Mouse (Mus musculus) splenic B cell, adult 2 months (primary cell): Measurements from ENCODE around the gene Meiob.

Source experiments
- DNase-seq: peaks from one replicate; pipeline ENCODE4 v3.0.0-alpha.2; 2011; ENCODE audit warnings: low read depth, low spot score
- H3K27me3 ChIP-seq: 2 replicates; pipeline ENCODE4 v1.6.1; 2012; ENCODE audit warnings: mild to moderate bottlenecking, low read length, moderate library complexity, mixed read lengths; ENCODE audit not compliant: control insufficient read depth, poor library complexity, insufficient read depth, severe bottlenecking
- H3K36me3 ChIP-seq: 2 replicates; pipeline ENCODE4 v1.6.1; 2012; ENCODE audit warnings: mild to moderate bottlenecking, low read length, moderate library complexity, mixed read lengths; ENCODE audit not compliant: control insufficient read depth, poor library complexity, insufficient read depth, severe bottlenecking

Meiob gene

DNA sequence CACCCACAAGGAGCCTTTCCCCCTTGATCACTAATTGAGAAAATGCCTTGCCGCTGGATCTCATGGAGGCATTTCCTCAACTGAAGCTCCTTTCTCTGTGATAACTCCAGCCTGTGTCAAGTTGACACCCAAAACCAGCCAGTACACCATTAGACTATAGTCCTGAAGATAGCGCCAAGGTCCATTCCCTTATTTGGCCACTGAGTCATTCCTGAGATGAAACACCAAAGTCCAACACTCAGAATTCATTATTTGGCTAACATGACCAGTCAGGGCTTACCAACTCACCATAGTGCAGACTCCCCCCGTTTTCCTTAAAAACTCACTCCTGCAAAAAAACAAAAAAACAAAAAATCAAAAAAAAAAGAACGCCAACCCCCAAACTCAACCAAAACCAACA lies 4.6 kb upstream of the Meiob start:
- Histone ChIP-seq H3K36me3 (no peaks in the 10 kb centered on the region), H3K27me3 (no peaks in the 10 kb centered on the region)
- no peak for DNase-seq

DNA sequence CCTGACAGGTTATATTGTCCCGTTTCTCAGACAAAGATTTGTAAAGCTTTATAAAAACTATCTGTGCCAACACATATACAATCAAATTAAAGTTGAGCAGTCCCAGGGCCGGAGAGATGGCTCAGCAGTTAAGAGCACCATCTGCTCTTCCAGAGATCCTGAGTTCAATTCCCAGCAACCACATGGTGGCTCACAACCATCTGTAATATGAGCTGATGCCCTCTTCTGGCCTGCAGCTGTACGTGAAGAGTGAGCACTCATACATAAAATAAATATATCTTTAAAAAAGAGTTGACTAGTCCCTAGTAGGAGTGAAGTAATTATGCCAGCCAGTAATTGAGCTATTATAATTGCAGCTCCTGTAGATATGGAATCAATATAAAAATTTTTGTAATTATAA lies 3.6 kb upstream of the Meiob start:
- H3K36me3 ChIP-seq, result no peaks in the 10 kb centered on the region

DNA sequence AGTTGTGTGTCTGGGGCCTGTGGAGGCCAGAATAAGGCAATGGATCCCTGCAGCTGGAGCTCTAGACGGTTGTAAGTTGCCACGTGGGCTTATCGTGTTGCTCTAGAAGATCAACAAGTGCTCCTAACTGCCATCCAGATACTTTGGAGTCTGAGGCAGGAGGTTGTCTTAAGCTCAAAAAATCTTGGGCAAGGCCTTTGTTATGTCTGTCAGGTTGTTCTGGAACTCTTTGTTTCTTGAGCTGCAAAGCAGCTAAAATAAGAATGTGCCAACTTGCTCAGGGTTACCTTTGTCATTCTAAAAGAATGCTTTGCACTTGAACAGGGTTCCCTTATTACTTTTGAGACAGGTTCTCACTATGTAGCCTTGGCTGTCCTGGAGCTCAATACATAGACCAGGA lies 7.1 kb downstream of the Meiob start:
- Histone ChIP-seq H3K36me3 (no peaks in the 10 kb centered on the region), H3K27me3 (no peaks in the 10 kb centered on the region; the same call in 1 of the 2 replicates)
- DNase-seq, result no peak

More for the DNA sequence above, 3.6 kb upstream of the Meiob start:
- no peaks in the 10 kb centered on the region for H3K27me3 ChIP-seq
- no peak for DNase-seq

DNA sequence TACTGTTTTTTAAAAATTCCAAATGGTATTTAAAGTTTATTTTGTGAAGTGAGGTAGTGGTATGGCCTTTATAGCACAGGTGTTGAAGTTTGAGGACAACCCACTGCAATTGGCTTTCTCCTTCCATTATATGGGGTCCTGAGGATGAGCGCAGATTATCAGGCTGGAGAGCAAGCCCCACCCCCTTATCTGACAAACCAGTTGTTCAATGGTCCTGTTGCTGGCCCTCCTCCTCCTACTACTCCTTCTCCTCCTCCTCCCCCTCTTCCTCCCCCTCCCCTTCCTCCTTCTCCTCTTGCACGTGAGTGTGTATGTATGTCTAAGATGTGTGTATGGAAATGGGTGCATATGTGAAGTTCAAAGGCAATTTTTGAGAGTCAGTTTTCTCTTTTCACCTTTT lies 8.1 kb downstream of the Meiob start:
- no peak for DNase-seq
- Histone ChIP-seq H3K36me3 (no peaks in the 10 kb centered on the region), H3K27me3 (no peaks in the 10 kb centered on the region; the same call in 1 of the 2 replicates)

DNA sequence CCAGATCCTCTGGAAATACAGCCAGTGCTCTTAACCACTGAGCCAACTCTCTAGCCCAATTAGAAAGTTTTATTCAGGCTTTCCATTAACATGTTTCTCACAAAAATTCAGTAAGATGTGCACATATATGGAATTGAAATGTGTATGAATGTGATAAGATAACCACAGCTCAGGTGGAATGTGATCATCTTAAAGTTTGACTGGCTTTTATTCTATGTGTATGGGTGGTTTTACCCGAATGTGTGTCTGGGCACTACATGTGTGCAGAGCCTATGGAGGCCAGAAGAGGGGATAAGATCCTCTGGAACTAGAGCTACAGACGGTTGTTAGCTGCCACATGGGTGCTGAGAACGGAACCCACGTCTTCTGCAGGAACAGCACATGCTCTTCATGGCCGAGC lies 11.2 kb downstream of the Meiob start:
- H3K27me3 ChIP-seq, result no peaks in the 10 kb centered on the region; the same call in 1 of the 2 replicates
- DNase-seq, result no peak
- no peaks in the 10 kb centered on the region for H3K36me3 ChIP-seq

DNA sequence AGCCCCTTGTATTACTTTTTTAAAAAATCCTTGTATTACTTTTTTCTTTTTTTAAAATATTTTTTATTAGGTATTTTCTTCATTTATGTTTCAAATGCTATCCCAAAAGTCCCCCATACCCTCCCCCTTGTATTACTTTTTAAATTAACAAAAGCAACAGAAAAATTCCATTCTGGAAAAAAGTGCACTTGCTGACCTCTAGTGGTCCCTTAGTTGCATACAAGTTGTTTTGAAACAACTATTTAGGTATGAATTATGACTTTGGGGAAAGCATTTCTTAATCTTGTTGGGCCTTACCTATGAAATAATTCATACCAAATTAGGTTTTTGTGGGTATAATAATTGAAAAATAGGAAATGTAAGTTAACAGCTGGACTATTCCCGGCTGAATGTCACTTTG lies 13.4 kb downstream of the Meiob start:
- no peaks in the 10 kb centered on the region for H3K36me3 ChIP-seq
- DNase-seq, result peak; percentile 40

DNA sequence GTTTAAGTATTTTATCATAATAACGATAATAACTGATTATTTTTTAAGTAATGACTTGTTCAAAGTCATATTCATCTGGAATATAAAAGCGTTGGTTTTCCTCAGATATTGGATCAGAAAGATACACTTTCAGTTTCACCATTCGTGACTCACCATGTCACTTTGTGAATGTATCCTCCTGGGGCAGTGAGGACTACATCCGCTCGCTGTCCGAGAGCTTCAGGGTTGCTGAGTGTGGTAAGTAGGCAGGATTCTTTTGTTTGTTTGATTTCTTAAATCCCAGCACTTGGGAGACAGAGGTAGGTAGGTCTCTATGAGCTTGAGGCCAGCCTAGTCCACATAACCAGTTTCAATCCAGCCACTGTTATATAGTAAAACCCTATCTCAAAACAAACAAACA lies 14.1 kb downstream of the Meiob start:
- Histone ChIP-seq H3K36me3 (no peaks in the 10 kb centered on the region), H3K27me3 (no peaks in the 10 kb centered on the region)
- DNase-seq, result no peak

More for the DNA sequence above, 13.4 kb downstream of the Meiob start:
- no peaks in the 10 kb centered on the region for H3K27me3 ChIP-seq

DNA sequence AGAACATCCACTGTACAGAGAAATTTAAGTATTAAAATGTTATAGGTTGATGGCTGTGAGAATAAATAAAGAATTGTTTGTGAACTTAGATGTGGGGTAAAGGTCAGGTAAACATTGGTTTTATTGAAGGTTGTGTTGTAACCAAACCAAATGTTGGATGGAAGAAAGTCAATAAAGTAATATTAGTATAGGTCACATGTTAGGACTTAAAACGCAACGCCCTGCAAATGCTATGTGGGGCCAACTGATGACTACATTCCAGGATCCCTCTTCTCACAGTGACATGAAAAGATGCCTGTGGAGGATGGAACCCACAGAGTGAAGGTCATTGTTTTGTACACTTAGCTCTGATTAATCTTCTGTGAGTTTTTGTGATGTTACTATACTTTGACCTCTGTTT lies 15.4 kb downstream of the Meiob start:
- no peak for DNase-seq
- no peaks in the 10 kb centered on the region for H3K27me3 ChIP-seq

DNA sequence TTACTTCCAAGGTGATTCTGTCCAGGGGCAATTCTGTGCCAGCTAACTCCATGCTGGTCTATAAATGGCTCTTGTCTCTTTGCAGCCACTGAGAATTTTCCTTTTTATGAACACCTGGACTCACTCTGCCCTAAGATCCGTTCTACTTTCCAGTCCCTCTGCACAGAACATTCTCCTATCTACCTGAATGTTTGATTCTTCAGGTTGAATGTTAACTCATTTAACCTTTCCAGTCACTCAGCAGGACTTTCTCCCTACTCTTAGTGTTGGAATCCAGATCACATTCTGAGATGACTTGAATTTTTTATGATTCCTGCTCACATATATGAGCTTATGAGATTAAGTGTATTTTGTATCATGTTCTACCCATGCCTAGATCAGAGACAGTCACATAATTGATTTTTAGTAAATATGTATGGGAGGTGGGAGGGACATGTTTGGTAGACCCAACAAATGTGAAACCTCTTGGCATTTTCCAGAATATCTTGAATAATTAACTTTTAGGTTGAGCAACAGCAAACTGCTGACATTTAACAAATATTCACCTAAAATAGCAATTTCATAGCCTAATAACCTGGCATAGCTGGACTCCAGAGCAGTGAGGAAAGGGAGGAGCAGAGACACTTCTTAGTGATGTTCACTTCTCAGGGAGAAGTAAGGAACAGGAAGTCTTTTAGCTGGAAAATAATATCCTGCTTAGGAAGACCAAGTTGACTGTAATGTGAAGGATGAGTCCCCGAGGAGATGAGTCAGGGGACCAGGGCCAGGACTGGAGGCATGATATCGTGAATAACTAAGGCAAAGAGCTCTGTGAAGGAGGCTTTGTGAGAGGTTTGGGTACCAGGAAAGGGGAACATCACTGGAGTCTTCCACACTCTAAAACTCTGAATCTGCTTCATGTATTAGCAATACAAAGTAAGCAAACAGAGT lies 17.5 kb downstream of the Meiob start:
- H3K36me3 ChIP-seq, result no peaks in the 10 kb centered on the region
- H3K27me3 ChIP-seq, result no peaks in the 10 kb centered on the region
- DNase-seq, result no peak

More for the DNA sequence above, 15.4 kb downstream of the Meiob start:
- H3K36me3 ChIP-seq, result no peaks in the 10 kb centered on the region

DNA sequence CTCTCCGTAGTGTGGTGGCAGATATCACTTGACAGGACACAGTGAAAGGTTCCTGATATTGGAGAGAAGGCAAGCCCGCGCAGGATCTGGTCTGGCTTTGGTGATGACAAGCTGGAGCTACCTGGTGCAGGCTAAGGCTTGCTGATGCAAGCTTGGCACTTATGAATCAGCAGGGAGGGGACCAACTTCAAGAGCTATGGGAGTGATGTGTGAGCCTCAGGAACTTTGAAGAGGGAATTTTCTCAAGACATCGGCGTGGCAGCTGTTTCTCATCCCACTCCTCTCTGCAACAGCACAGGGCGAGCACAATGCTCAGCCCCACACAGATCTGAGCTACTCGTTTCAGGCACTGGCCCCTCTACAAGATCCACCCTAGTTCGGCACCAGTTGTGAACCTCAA lies 35.8 kb downstream of the Meiob start, which contains the start of gene Hagh:
Gene Hagh, plus strand, starts transcription at position 302 of the 400 bp plus-strand sequence.
- H3K27me3 ChIP-seq, result no peaks in the 10 kb centered on the region
- H3K36me3 ChIP-seq, result no peaks in the 10 kb centered on the region
- no peak for DNase-seq

DNA sequence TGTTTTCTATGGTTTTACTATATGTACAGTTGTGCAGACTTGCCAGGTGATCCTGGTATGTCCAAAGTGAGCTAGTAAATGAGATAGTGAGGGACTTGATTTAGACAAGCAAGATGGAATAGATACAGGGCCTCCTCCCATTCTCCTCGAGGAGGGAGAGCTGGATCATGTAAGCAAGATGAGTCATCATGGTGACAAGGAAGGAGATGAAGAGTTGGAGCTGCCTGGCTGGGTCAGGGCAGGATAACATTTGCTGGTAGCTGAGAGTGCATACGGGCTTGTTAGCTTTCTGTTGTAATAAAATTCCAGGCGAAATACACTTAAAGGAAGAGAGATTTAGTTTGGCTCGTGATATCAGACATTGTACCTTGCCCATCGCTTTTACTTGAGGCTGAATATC lies 36.3 kb downstream of the Meiob start:
- Histone ChIP-seq H3K27me3 (peaks cover 2% of the 10 kb centered on the region; the same call in 1 of the 2 replicates), H3K36me3 (no peaks in the 10 kb centered on the region)
- no peak for DNase-seq

DNA sequence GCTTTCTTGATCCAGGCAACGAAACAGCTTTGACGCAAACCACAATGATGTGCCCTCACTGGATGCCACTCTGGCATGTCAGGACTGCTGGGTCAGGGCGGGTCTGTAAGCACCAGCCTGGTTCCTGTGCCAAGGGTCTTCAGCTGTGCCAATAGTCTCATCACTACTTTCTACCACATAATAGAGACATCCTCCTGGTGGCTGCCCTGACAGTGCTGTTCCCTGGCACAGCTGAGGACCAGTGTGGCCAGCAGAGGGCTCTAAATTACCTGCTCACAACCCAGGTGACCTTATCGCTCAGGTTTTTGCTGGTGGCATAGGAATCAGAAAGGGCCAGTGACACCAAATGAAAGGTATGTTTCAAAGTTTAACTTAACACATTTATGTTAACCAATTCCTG lies 37.0 kb downstream of the Meiob start:
- Histone ChIP-seq H3K27me3 (peaks cover 2% of the 10 kb centered on the region; the same call in 1 of the 2 replicates), H3K36me3 (no peaks in the 10 kb centered on the region)
- DNase-seq, result peak; percentile 61

DNA sequence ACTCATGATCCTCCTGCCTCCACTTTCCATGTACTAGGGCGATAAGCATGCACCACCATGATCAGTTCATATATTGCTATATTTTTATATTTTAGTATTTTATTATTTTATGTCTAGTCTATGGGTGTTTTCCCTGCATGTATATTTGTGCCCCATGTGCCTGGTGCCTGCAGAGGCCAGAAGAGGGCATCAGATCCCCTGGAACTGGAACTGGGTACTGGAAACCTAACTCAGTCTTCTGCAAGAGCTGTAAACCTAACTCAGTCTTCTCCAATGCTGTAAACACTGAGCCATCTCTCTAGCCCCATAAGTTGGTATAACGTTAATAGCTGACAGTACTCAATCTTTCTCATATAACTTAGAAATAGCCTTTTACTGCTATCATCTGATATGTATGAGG lies 38.5 kb downstream of the Meiob start:
- H3K27me3 ChIP-seq, result peaks cover 2% of the 10 kb centered on the region; the same call in 1 of the 2 replicates
- no peak for DNase-seq
- no peaks in the 10 kb centered on the region for H3K36me3 ChIP-seq

DNA sequence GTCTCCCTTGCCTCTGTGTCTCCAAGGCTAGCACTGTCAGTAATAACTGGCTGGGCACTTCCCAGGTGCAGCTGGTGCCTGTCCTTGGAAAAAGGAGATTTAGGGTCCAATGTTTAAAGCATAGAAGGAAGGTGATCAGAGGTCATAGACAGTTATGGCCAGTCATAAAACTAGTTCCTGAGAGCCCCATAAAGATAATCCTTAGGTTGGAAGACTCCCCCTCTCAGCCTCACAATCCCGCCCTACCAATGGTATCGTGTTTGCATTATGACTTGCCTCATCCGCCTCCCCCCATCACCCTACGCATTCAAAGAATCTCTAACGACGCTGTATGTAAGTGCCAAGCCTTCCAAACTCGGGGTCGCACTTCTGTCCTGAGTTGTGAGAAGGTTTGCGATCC lies 40.4 kb downstream of the Meiob start:
- no peak for DNase-seq
- Histone ChIP-seq H3K27me3 (peaks cover 2% of the 10 kb centered on the region; the same call in 1 of the 2 replicates), H3K36me3 (no peaks in the 10 kb centered on the region)

DNA sequence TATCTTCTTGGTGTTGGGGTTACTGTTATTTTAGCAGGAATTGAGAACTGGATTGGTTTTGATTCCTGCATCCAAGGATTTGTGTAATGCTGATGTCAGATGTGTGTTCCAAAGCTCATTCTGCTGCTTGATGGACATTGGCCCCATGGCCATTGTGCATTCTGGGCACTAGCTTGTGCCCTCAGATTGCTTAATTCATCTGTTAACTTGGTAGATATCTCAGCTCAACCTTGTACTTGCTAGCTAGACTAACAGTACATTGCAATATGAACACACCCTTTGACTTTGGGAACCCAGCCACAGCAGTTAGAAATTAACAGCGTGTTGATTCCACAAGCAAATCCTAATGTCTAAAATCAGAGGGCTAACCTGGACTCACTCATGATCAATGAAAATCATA lies 43.3 kb downstream of the Meiob start:
- H3K36me3 ChIP-seq, result no peaks in the 10 kb centered on the region
- no peak for DNase-seq

More for the DNA sequence above, 43.3 kb downstream of the Meiob start:
- H3K27me3 ChIP-seq, result peaks cover 2% of the 10 kb centered on the region; the same call in 1 of the 2 replicates
